Mouse (Mus musculus): ENCODE measurements around the gene Fscn3.

The Fscn3 gene

DNA sequence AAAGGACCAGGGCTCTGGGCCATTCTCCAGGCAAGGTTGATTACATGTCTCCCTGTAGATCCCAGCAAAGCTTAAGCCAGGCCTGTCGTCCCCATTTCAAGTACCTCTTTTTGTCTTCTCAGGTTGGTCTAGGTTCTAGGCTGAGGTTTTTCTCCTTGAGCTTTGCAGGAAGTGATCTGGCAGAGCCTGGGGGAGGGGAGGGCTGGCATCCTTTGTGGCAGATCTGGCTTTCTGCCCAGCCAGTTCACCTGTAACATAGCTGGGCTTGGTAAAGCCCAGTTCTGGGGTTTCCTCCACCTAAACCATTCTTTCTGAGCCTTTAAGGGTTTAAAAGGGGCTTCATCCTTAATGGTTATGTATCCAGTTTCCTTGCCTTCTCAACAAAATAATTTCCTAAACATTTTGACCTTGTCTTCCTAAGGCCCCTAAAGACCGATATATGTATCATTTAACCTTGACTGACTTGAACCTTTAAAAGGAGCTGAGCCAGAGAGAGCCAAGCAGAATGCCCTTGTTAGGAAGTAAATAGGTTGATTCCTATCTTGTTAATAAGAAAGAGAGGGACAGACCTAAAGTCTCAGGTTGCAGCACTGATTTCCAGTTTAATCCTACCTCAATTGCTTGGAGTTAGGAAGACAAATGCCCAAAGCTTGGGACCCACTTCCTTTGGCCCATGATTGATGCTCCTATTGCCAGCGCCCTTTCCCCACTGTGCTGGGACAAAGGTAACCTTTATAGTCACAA is at the start of gene Fscn3:
Fscn3 (plus strand) TSS at position 694 of the 744 bp plus-strand sequence.
- no peak for DNase-seq

DNA sequence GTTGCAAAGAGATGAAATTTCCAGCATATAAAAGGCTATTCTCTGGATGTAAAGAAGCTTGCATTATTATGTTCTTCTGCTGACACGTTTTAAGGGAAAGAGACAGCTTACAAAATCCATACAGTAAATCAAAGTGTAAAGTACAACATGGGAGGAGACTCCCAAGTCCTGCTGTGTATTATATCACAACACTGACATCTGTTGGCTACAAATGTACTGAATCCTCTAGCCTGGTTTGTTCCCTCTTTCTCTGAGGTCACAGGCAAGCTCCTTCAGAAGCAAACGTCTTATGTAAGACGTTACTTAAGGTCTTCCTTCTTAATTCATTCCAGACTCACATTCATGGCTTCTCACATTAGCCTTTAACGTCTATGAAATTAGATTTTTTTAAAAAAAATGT is 45.6 kb upstream of the Fscn3 start:
- no peak for DNase-seq

DNA sequence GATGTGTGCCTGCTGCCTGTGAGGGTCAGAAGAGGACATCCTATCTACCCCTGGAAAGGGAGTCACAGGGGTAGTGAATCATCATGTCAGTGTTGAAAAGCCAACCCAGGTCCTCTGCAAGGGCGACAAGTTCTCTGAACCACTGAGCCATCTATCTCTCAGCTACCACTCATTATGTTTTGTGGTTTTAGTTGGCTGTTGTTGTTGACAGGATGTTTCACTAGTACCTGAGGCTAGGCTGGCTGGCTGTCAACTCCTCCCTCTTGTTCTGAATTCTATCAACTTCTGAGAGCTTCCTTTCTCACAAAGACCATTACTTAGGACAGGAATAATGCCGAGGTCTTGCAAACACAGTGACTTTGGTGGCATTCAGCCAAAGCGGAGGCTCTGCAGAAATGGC is 42.4 kb upstream of the Fscn3 start:
- DNase-seq: no peak

DNA sequence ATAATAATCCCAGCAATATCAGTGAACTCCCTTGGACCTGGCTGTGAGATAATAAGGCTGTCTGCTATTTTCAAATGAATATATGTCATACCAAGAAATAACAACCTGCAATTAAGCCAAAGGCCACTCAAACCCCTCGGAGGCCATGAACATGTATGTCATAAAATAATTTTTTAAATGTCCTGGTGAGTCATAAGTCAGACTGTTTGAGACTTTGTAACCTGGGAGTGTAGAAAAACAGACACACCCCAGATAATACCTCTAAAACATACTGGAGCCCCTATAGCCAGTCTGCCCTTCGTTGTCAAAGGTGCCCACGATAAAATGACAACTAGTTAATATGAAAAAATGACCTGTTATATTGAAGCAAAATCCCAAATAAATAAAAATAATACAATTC is 38.6 kb upstream of the Fscn3 start:
- no peak for DNase-seq

DNA sequence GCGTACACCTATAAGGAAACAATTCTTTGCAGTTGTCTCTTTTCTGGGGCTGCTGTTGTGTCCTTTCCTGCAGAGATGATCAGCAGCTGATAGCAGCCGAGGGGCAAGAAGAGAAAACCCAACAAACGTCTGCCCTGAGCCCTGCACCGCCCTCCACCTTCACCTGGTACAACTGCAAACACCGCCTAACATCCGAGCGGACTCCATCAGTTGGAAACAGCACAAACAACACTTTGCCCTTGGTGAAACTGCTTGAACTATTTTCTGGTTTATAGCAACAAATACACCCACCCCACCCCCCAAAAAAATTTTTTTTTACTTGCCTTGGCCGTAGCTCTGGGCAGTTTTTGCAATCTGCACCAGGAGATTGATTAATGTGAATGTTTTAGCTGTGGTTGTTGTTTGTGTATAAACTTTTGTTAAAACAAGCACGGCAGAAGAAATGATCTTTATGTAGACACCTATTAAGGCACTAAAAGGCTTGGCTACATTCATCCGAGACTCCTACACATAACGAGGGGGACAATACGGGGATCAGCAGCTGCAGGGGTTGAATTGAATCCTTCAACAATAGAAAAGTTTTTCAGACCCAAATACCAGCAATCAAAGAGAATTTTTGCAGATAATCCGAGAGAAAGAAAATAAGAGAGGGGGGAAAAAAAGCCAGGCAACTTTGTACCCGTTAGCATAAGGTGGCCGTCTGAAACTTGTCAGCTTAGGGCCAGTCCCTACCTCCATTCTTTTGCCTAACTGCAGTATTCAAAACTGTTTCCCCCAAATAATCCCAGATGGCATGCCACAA is 31.3 kb upstream of the Fscn3 start:
- no peak for DNase-seq

DNA sequence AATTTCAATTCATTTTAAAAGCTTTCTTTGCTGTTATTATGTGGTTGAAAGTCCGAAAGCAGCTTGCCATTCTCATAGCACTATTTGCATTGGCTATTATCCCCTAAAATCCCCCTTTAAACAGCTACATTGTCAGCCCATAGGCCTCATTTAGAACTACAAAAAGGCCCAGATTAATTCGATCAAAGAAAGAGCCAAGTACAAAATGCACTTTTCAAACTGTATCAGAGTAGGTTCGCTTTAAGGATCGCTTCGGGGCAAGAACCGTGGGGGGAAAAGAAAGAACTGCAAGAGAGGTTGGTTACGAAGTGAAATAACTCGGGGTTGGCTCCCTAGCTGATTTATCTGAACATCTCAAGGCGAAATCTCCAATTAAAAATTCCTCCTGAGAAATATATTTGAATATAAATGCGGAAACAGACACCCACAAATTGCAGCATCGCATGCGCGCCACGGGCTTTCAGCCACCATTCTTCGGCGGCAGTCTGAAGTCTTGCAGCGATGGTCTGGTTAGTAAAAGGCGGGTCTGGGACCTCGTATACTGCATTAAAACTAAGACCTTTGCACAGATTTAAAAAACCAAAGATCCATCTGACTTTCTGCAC is 30.6 kb upstream of the Fscn3 start:
- no peak for DNase-seq

DNA sequence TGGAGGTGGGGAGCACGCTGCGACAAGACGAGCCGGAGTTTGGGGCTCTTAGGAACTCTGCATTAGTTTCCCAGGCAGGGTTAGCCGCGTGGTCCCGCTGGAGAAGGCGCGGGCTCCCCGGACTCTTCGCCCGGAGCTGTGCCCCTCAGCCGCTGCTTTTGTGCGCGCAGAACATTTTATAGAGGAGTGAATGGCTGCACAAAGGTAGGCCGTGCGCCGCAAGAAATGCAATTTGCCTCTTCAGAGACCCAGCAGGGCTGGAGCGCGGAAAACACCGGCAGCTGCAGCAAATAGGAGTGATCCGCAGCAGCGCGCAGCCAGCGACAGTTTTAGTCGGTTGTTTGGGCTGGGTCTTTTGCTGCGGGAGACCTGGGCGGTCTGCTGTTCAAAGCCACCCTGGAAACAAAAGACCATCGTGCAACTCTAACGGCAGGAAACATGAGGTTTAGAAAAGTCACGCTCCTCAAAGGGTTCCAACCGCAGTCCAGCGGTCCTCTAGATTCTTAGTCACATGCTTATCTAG is 29.8 kb upstream of the Fscn3 start, which contains the start of gene Zfp800:
Zfp800 (minus strand) TSS at position 325 of the 523 bp plus-strand sequence.
- DNase-seq: no peak

DNA sequence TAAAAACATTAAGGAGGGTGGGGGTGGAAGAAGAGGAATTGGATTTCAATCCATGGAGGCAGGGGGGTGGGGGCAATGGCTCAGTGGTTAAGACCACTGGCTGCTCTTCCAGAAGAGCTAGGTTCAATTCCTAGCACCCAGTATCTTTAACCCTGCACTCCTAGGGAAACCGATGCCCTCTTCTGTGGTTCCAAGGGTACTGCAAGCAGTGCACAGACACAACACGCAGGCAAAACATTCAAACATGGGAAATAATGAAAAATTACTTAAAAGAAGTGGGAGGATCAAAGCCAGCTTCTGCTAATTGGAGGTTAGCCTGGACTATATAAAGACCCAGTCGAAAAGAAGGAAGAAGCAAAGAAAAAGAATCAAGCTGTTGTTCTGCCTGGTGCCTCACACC is 28.9 kb upstream of the Fscn3 start:
- DNase-seq: no peak

DNA sequence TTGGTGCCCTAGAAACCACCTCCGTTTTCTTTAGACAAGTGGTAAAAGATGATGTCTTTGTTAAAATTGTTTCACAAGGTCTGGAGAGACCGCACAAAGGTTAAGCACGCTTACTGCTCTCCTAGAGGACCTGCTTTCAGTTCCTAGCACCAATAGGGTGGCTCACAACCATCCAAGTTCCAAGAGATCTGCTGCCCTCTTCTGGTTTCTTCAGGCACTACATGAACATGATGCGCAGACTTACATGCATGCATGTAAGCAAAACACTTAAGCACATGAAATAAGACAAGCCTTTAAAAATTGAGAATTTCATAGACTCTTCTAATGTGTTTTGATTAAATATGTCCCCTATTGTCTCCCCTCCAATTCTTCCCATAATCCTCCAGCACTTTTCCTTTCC is 27.8 kb upstream of the Fscn3 start:
- DNase-seq: no peak

DNA sequence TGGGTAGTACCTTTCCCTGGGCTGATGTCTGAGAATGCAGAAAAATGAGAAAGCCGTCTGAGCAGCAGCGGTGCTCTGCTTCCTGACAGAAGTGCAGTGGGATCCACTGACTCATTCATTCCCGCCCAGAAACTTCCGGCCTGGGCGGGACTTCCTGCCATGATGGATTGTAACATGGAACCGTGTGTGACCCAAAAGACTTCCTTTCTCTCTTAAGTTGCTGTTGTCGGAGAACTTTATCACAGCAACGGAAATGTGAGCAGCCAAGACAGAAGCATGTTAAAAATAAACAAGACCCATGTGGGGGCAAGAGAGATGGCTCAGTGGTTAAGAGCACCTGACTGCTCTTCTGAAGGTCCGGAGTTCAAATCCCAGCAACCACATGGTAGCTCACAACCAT is 17.5 kb upstream of the Fscn3 start:
- no peak for DNase-seq

DNA sequence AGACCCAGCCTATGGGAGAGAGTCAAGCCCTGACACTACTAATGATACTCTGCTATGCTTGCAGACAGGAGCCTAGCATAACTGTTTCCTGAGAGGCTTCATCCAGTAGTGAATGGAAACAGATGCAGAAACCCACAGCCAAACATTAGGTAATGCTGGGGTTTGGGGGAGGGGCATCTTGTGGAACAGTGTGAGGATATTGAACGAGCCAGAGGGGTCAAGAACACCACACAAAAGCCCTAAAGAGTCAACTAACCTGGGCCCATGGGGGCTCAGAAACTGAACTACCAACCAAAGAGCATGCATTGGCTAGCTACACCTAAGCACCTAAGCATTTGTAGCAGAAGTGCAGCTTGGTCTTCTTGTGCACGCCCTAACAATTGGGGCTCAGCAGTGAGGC is 16.4 kb upstream of the Fscn3 start:
- DNase-seq: no peak

DNA sequence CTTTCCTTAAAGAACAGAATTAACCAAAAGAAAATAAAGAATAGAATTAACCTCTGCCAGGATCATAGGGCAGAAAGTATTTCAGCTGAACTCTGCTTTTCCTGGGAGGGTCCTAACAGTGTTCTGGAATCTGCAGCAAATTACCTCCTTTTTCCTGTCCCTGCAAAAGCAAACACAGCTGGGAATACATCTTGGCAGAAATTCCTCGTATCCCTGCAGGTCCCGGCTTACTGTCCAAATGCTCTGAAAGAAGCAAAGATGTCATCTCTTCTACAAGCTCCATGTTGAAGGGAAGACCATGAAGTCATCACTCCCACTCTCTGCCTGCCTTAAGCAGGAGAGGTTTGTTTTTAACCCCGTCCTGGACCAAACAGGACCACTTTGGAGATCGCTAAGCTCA is 10.6 kb upstream of the Fscn3 start:
- DNase-seq: no peak

DNA sequence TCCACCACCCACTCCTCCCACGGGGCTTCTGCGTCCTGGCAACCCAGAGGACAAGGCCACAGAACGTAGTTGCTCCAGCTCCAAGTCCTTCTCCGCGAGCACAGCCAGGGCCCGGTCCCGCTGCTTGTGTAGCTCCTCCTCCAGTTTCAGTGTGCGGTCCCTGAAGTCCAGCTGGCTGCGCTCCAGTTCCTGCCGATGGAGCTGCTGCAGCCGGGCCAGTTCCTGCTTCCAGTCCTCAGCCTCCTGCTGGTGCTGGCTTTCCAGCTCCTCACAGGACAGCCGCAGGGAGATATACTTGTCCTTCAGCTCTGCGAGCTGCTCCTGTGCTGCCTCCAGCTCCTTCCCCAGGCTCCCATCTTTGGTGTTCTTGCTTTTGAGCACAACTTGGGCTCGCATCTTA is 9.1 kb upstream of the Fscn3 start:
- DNase-seq: peak; percentile 83

DNA sequence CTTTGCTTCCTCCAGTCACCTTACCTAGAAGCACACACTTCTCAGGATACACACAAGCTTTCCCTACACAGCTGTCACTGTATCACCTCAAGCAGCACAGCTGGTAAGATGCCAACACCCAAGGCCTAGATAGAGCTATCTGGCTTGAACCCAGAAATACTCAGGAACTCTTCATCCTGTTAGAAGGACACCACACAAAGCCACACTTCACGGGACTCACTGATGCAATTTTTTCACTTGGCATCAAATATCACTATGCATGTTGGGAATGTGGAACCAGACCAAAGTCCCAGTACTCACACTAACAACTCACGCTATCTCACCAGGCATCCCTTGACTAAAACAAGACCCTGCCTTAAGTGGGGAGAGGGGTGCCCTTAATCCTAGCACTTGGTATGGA is 7.9 kb upstream of the Fscn3 start:
- DNase-seq: no peak

DNA sequence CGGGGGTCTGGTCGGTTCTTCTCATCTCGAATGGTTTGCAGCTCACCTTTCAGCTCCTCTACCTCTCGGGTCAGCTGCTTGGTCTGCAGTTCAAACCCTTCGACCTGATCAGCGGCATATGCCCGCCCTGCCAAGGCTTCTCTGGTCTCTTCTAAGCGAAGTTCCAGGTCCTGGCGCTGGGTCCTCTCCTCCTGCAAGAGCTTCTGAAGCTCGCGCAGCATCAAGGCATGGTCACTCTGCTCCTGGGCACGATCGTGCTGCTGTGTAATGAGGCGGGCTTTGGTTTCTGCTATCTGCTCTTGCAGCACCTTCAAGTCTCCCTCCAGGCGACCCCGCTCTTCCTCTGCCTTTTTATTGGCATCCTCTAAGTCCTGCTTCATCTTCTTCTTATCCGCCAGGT is 7.2 kb upstream of the Fscn3 start:
- no peak for DNase-seq

DNA sequence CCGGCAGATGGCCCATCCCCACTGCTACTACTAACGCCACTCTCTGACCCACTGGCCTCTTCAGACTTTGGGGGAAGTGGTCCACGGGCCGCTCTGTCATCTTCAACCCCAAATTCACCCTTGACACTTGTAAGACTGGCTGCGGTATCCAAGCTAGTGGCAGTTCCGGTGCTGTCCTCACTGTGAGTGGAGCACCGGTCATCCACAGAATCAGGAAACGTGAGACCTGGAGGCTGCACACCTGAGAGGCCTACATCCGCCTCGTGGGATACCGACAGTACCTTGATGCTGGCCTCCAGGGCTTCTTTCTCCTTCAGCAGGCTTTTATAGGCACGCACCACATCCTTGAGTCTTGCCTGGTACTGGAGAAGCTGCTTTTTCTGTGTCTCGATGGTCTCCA is 6.7 kb upstream of the Fscn3 start:
- DNase-seq: no peak

DNA sequence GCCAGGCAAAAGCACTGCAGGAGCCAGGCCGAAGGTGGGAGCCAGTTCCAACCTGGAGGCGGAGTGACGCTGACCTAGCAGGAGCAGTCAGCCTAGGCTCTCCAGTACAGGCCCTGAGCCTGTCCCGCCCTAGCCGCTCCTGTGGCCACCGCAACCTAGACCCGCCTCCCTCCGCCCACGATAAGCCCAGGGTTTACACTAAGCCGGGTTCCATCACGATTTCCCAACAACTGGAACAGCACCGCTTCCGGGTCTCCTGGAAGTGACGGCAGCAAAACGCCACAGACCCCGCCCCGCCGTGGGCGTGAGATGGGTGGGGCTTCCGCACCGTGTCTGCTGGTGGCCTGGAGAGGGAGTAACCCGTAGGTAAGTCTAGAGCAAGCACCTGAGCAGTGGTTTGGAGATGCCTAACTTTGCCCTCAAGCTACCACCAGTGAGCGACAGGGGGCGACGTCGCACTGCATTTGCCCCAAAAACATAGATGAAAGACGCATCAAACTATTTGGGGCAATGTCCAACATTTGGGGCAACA is 6.1 kb upstream of the Fscn3 start:
- DNase-seq: peak; percentile 91

DNA sequence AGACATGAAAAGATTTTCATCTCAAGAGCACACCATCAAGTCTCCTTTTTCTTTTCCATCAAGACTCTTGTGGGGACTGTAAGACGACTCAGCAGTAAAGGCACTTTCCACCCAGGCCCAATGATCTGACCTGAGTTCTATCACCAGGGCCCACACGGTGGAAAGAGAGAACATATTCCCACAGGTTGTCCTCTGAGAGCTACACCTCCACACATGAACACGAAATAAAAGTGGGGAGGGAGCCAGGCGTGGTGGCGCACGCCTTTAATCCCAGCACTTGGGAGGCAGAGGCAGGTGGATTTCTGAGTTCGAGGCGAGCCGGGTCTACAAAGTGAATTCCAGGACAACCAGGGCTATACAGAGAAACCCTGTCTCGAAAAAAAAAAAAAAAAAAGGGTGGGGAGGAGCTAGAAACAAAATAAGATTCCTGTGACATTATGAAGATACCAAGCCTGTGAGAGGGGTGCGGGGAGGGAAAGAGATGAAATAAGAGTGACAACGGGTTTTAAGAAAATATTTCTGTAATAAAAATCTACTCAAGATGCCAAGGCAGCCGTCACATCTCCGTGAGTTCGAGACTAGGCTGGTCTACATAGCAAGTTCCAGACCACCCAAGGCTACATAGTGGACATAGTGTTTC is 4.8 kb upstream of the Fscn3 start:
- no peak for DNase-seq

DNA sequence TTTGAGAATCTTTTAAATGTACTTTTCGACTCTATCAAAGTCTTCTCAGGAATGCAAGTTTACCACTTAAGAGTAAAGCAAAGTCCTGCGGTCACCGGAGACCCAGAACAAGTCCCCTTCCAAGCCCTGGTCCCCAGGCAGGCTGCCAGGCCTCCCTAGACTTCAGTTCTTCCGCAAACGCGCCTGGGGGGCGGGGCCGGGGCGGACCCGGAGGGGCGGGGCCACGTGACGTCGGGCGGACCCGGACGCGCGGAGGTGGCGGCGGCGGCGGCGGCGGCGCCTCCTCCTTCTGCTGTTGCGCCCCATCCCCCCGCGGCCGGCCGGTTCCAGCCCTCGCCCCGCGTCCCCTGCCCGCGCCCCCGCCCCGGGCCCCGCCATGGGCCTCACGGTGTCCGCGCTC is 4.3 kb upstream of the Fscn3 start, which contains the start of gene Arf5:
Arf5 (plus strand) TSS at position 248 of the 400 bp plus-strand sequence.
- peak; percentile 93 for DNase-seq

DNA sequence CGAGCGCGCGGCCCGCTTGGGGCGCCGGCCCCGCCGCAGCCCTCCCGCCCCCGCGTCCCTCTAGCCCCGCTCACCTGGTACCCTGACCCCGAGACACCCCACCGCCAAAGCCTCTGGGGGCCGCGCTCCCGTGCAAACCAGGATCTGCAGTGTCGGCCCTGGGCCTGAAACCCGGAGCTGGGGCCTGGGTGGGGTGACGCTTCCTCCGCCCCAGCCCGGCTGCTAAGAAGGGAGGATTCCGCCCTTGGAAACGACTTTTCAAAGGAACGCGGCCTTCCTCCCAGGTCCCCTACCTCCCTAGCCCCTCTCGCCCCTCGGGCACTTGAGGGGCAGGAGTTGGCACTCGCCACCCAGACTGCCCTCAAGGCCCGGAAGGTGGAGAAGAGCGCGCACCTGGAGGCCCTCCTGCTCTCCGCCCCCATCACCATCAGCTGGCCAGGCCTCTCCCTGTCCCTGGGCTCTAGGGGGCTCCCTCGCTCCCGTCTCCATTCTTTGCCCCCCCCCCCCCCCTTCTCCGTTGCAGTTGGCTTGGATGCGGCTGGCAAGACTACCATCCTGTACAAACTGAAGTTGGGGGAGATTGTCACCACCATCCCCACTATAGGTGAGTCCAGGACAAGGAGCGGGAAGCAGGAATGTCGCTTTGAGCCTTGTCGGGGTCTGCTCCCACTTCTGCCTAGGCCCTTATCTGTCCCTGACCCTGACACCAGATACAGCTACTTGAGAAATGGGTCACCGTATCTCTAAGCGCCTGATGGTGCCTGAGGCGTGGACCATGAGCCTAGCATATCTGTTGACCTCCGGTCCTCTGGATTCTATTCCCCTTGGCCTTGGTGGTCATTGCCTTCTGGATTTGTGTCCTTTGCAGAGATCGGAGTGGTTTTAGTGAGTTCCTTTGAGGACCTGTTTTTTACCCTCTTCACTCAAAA is 3.6 kb upstream of the Fscn3 start:
- peak; percentile 68 for DNase-seq

DNA sequence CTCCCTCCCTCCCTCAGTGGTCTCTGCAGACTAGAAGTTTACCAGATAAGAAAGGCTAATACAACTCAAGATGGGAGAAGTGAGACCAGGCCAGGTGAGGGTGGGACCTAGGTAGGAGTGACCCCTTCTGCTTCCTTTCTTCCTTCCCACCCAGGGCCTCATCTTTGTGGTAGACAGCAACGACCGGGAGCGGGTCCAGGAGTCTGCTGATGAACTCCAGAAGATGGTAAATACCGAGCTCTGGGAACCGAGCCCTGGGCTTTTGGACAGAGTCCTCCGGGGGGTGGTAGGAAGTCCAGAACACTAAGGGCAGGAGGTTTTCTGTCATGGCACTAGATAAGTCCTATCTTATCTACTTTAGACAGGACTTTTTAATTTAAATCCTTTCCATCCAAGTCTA is 2.6 kb upstream of the Fscn3 start:
- DNase-seq: no peak

DNA sequence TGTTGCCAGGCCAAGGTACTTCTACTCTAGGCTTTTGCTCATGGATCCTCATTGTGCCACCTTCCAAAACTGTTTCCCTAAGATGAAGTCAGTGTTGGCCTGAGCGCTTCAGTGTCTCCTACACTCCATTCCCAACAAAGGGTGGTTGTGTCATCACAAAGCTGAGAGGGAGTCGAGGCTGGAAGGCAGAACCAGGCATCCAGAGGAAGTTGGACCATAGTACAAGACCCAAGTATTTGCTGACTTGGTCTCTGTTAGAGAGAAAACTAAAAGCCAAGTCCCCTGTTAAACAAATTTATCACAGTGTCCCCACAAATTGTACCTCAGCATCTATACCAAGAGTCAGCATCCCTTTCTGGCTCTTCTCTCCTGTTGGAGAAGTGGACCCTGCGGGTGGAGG is 701 bp downstream of the Fscn3 start, which contains the start of gene Gcc1:
Gcc1 (minus strand) TSS at position 101 of the 400 bp plus-strand sequence.
- DNase-seq: no peak

All from cerebellum, adult 11 months (tissue).